Mouse (Mus musculus): ENCODE measurements at regions not wholly inside any gene's neighbourhood (a gene's known extent, or its start where the extent isn't known, plus 50 kb on each side); places are given as distances from the start of the nearest gene placed in this dataset.

- TF ChIP-seq POLR2A (IDR thresholded peaks at IDR 0.05; ENCODE audit: extremely low read depth, insufficient read depth, low read length), result no peak
- TF ChIP-seq CTCF (IDR thresholded peaks at IDR 0.05; ENCODE audit: low read depth, low read length), result no peak
These were observed 219.7 kb downstream of the Fndc1 start for GRCm38 (mm10) chr17:7607431-7607830.
